Mouse (Mus musculus) c-Kit-negative CD71-positive TER-119-positive erythroid progenitor cells, embryonic 14.5 days (primary cell): ENCODE measurements around the gene Tdrd12.
"Not testable (repeated sequence)": the region's sequence is repeated elsewhere in the genome, so short reads cannot be mapped to it uniquely, and the experiment has no call there.

Experiments used
- DNase-seq: peaks from one replicate; pipeline ENCODE4 v3.0.0-alpha.2; 2013; ENCODE audit warnings: low read depth, low spot score

Tdrd12 gene

GRCm38 (mm10) chr7:35555224-35556204, 18.0 kb upstream of the Tdrd12 start:
- DNase-seq, result peak; percentile 76

- DNase-seq, result no peak
Observed at GRCm38 (mm10) chr7:35554605-35555175, 17.1 kb upstream of the Tdrd12 start.

GRCm38 (mm10) chr7:35553751-35554604, 16.4 kb upstream of the Tdrd12 start:
- DNase-seq, result peak; percentile 66

- DNase-seq, result peak; percentile 56
Observed at GRCm38 (mm10) chr7:35545881-35546280, 8.3 kb upstream of the Tdrd12 start.

GRCm38 (mm10) chr7:35535750-35536512, 1.6 kb downstream of the Tdrd12 start:
- no peak for DNase-seq

GRCm38 (mm10) chr7:35530544-35530943, 7.0 kb downstream of the Tdrd12 start:
- DNase-seq, result not testable (repeated sequence)

GRCm38 (mm10) chr7:35530026-35530425, 7.5 kb downstream of the Tdrd12 start:
- DNase-seq, result no peak

- no peak for DNase-seq
Observed at GRCm38 (mm10) chr7:35526795-35527194, 10.8 kb downstream of the Tdrd12 start.

- DNase-seq, result no peak
Observed at GRCm38 (mm10) chr7:35501995-35502394, 35.5 kb downstream of the Tdrd12 start.

- no peak for DNase-seq
Observed at GRCm38 (mm10) chr7:35497516-35497915, 40.0 kb downstream of the Tdrd12 start.

GRCm38 (mm10) chr7:35491005-35491404, 46.5 kb downstream of the Tdrd12 start:
- DNase-seq, result no peak

- DNase-seq, result no peak
Observed at GRCm38 (mm10) chr7:35490186-35490585, 47.4 kb downstream of the Tdrd12 start.

- DNase-seq, result no peak
Observed at GRCm38 (mm10) chr7:35486553-35486952, 51.0 kb downstream of the Tdrd12 start.

GRCm38 (mm10) chr7:35485126-35485525, 52.4 kb downstream of the Tdrd12 start:
- DNase-seq, result no peak

- no peak for DNase-seq
Observed at GRCm38 (mm10) chr7:35476457-35476856, 61.1 kb downstream of the Tdrd12 start.

- DNase-seq, result no peak
Observed at GRCm38 (mm10) chr7:35470794-35471193, 66.8 kb downstream of the Tdrd12 start.

GRCm38 (mm10) chr7:35467856-35468255, 69.7 kb downstream of the Tdrd12 start:
- DNase-seq, result no peak

GRCm38 (mm10) chr7:35465027-35465426, 72.5 kb downstream of the Tdrd12 start:
- DNase-seq, result no peak

- DNase-seq, result no peak
Observed at GRCm38 (mm10) chr7:35460971-35461370, 76.6 kb downstream of the Tdrd12 start.

GRCm38 (mm10) chr7:35456091-35456814, 81.3 kb downstream of the Tdrd12 start:
- DNase-seq, result no peak
